Mouse (Mus musculus) heart, adult 2 months (tissue): Measurements from ENCODE around the gene Gm2a. TPM values are rescaled to one million over a fixed set of nuclear protein-coding genes. Genes with fewer than 3 reads are reported as not detected.

Experiments
- DNase-seq, 2 experiments: peaks; one replicate each; pipeline ENCODE4 v3.0.0; 2021
- H3K27ac ChIP-seq: fragments of 200-600 bp; 2 replicates; pipeline ENCODE4 v1.8.1; 2022
- H3K27me3 ChIP-seq: fragments of 200-500 bp; 2 replicates; pipeline ENCODE4 v1.6.1; 2012; ENCODE audit warnings: mild to moderate bottlenecking, low read length, inconsistent platforms, mixed read lengths; ENCODE audit not compliant: control insufficient read depth, insufficient read depth
- H3K36me3 ChIP-seq: fragments of 200-500 bp; 2 replicates; pipeline ENCODE4 v1.6.1; 2012; ENCODE audit warnings: low read length, inconsistent platforms; ENCODE audit not compliant: control insufficient read depth, insufficient read depth
- H3K4me1 ChIP-seq: fragments of 200-500 bp; 2 replicates; pipeline ENCODE4 v1.6.1; 2011; ENCODE audit warnings: low read length; ENCODE audit not compliant: control insufficient read depth, insufficient read depth
- H3K4me3 ChIP-seq: fragments of 200-600 bp; 2 replicates; pipeline ENCODE4 v1.8.1; 2022
- H3K79me2 ChIP-seq: fragments of 200-500 bp; replicated peaks from 2 replicates; pipeline ENCODE4 v1.6.1; 2012; ENCODE audit warnings: mild to moderate bottlenecking, inconsistent platforms, low read length, moderate library complexity, mixed read lengths; ENCODE audit not compliant: control insufficient read depth, insufficient read depth
- H3K9ac ChIP-seq: fragments of 200-500 bp; 2 replicates; pipeline ENCODE4 v1.6.1; 2012; ENCODE audit warnings: low read depth, mild to moderate bottlenecking, control low read depth, inconsistent platforms, low read length, mixed read lengths
- CTCF ChIP-seq: fragments of 200-600 bp; IDR thresholded peaks from 2 replicates; pipeline ENCODE4 v1.8.1; 2022; ENCODE audit warnings: antibody characterized with exemption, mild to moderate bottlenecking, moderate library complexity
- EP300 ChIP-seq: fragments of 200-500 bp; IDR thresholded peaks from 2 replicates; pipeline ENCODE4 v1.6.1; 2011; ENCODE audit warnings: low read depth, low read length, control low read depth; ENCODE audit not compliant: insufficient read depth
- POLR2A ChIP-seq: fragments of 200-500 bp; IDR thresholded peaks from 2 replicates; pipeline ENCODE4 v1.6.1; 2011; ENCODE audit warnings: mild to moderate bottlenecking, low read depth, low read length, control low read depth; ENCODE audit not compliant: insufficient read depth
- WGBS: fragments of 180-500 bp; shearing (Covaris S2); methylation state at CpG from one replicate; pipeline ENCODE4 v1.1.7; 2018; 5-methylcytosine and 5-hydroxymethylcytosine counted together
- intact Hi-C: fragments of 180-260 bp; cut with DNase I; formaldehyde crosslinking; loops from one replicate; pipeline ENCODE4 v1.15.1; 2025
- polyA plus RNA-seq: library from polyadenylated mRNA; depleted of rRNA; stranded (reverse); fragments of >200 nt; gene quantifications from 2 replicates; pipeline ENCODE4 v1.2.3, GENCODE M21; 2012
- total RNA-seq, 2 experiments: library from RNA; stranded (reverse); gene quantifications; 2 replicates each; pipeline ENCODE4 v1.2.3; 2021

Gene Gm2a
- total and polyA plus RNA-seq, 3 experiments, result 10.3 to 19.8 (median 10.8) TPM

DNA sequence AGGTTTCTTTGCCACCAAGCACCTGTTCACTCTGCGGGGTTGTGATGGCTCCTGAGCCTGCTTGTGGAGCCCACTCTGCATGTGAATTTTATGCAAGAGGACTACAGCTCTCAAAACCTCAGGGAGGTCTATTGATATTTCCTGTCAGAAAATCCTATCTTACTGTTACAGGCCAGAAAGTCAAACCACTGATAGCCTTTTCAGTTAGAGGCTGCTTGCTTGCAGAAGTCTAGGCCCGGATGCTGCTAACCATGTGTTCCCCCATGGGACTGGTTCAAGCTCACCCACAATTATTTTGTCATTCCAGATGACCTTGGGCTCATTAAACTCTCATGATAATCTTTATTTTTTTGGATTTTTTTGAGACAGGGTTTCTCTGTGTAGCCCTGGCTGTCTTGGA lies 19.1 kb downstream of the Gm2a start:
- no peak overlapping the region for H3K9ac ChIP-seq
- no peak for DNase-seq
- H3K4me1 ChIP-seq, result no peaks in the 10 kb centered on the region
- no peaks in the 10 kb centered on the region for H3K27me3 ChIP-seq
- WGBS, result 79% methylated on average over 2 of the region's 2 CpGs
- no peak overlapping the region for H3K4me3 ChIP-seq
- no peak overlapping the region for H3K27ac ChIP-seq
- no peaks in the 10 kb centered on the region for H3K36me3 ChIP-seq
- H3K79me2 ChIP-seq, result no peaks in the 10 kb centered on the region
- intact Hi-C loops, result no loop called here
- no peak for TF ChIP-seq EP300
- TF ChIP-seq POLR2A, result no peak
- TF ChIP-seq CTCF, result no peak

DNA sequence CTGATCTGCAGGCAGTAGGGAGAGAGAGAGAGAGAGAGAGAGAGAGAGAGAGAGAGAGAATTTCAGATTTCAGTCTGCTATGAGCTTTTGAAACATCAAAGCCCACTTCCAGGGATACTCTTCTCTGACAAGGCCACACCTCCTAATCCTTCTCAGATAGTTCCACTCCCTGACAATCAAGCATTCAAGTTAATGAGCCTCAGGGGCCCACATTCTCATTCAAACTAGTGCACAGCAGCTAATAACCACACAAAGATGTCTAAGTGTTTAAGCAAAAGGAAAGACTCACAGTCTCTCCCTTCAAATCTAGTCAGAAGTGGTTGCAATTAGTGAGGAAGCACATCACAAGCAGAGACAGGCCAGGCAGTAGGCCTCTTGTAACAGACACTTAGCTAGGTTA lies 22.4 kb downstream of the Gm2a start:
- no peaks in the 10 kb centered on the region for H3K27me3 ChIP-seq
- no peaks in the 10 kb centered on the region for H3K79me2 ChIP-seq
- no peaks in the 10 kb centered on the region for H3K36me3 ChIP-seq
- no peak for DNase-seq
- no peaks in the 10 kb centered on the region for H3K4me1 ChIP-seq
- no peak overlapping the region for H3K9ac ChIP-seq
- no peak overlapping the region for H3K27ac ChIP-seq
- intact Hi-C loops, result no loop called here
- H3K4me3 ChIP-seq, result no peak overlapping the region
- TF ChIP-seq CTCF (no peak), POLR2A (no peak)

DNA sequence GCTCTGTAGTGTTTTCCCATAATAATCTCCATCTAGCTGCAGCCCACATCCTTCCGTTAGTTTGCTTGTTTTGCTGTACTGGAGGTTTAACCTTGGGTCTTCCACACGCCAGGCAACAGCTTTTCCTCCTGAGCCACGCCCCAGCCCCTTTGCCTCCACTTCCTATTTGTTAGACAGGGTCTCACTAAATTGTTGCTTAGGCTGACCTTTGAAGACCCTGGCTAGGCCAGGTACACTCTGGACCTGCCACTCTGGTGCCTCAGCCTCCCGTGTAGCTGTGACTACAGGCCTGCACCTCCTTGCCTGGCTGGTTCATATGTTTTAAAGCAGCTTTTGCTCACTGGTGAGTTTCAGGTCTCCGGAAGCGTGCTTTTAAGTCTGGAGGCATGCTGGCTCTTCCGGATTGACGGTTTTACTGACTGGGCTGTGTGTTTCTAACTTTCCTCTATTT lies 22.9 kb downstream of the Gm2a start:
- WGBS, result 59% methylated on average over 8 of the region's 8 CpGs
- Histone ChIP-seq H3K36me3 (no peaks in the 10 kb centered on the region), H3K4me3 (no peak overlapping the region), H3K79me2 (no peaks in the 10 kb centered on the region), H3K9ac (no peak overlapping the region), H3K4me1 (no peaks in the 10 kb centered on the region), H3K27me3 (no peaks in the 10 kb centered on the region), H3K27ac (no peak overlapping the region)
- no peak for TF ChIP-seq EP300
- no peak for TF ChIP-seq POLR2A
- TF ChIP-seq CTCF, result no peak
- intact Hi-C loops, result no loop called here
- DNase-seq, result peak in 1 of 2 experiments; percentile 14

DNA sequence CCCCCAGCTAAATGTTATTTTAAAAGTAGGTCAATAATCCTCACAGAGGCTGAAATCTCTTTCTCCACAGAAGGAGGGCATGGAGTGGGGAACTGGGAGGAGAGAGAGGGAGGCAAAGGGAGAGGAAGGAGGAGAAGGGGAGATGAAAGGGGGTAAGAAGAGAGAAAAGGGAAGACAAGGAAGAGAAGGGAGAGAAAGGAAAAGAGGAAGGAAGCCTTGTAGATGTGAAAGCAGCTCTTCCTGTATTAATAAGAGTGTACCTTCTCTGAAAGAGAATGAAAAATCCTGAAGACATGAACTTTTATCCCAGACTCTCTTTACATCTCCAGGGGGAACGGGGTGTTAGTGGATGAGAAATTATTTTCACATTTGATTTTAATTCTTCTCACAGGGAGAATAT lies 23.5 kb downstream of the Gm2a start:
- 92% methylated on average over 1 of the region's 1 CpGs for WGBS
- Histone ChIP-seq H3K4me1 (no peaks in the 10 kb centered on the region), H3K79me2 (no peaks in the 10 kb centered on the region), H3K36me3 (no peaks in the 10 kb centered on the region), H3K9ac (no peak overlapping the region), H3K27me3 (no peaks in the 10 kb centered on the region), H3K4me3 (no peak overlapping the region), H3K27ac (no peak overlapping the region)
- TF ChIP-seq CTCF (no peak), EP300 (no peak), POLR2A (no peak)
- intact Hi-C loops, result no loop called here
- DNase-seq, result no peak

DNA sequence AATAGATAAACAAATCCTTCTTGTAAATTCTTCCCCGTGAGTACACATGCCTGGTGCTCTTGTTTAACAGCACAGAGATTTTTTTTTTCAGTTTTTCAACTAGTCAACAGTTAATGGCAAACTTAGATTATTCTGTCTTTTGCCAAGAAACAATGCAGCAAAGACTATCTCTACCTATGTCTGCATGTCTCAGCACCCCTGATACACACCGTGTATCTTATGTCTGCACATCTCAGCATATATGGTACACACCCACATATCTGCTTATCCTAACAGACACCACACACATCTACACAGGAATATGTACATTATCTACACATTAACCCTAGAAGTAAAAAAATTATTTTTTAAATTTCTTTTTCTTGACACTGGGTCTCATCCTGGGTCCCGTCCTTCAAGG lies 28.7 kb downstream of the Gm2a start:
- intact Hi-C loops, result no loop called here
- Histone ChIP-seq H3K36me3 (no peaks in the 10 kb centered on the region), H3K9ac (no peak overlapping the region), H3K27ac (no peak overlapping the region), H3K4me3 (no peak overlapping the region), H3K27me3 (no peaks in the 10 kb centered on the region), H3K79me2 (no peaks in the 10 kb centered on the region), H3K4me1 (no peaks in the 10 kb centered on the region)
- no peak for DNase-seq
- TF ChIP-seq EP300 (no peak), POLR2A (no peak), CTCF (no peak)
- 66% methylated on average over 3 of the region's 3 CpGs for WGBS

DNA sequence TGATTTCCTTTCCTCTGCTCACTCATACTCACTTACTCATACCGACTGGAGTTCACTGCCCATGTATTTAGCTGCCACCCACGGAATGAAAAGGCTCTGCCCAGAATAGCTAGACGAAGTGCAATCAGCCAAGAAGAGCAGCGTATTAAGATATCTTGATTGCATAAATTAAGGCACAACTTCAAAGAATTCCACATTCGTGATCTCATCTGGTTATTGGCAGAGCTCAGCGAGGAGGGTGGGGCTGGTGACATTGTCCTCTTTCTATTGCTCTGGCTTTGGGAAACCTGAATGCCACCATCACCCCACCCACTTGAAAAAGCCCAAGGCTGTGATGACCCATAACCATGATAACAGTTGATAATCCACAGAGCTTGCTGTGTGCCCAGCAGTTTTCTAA lies 30.0 kb downstream of the Gm2a start:
- H3K27ac ChIP-seq, result no peak overlapping the region
- DNase-seq, result no peak
- no peak overlapping the region for H3K4me3 ChIP-seq
- H3K36me3 ChIP-seq, result no peaks in the 10 kb centered on the region
- WGBS, result 60% methylated on average over 6 of the region's 6 CpGs
- no peaks in the 10 kb centered on the region for H3K4me1 ChIP-seq
- intact Hi-C loops, result no loop called here
- H3K27me3 ChIP-seq, result no peaks in the 10 kb centered on the region
- no peak for TF ChIP-seq EP300
- TF ChIP-seq CTCF, result no peak
- TF ChIP-seq POLR2A, result no peak
- no peaks in the 10 kb centered on the region for H3K79me2 ChIP-seq
- H3K9ac ChIP-seq, result no peak overlapping the region
